Mouse (Mus musculus) kidney, adult 10 weeks (tissue): ENCODE results near the gene Ogg1. TPM values are rescaled to one million over a fixed set of nuclear protein-coding genes. Genes with fewer than 3 reads are reported as not detected.

Source experiments
- polyA plus RNA-seq: library from polyadenylated mRNA; stranded (reverse); fragments of 350-450 nt; fragmentation: Illumina TruSeq; extraction: RNeasy Lipid Tissue Mini Kit (QIAGEN cat#74804); gene quantifications from one replicate; pipeline ENCODE4 v1.2.3, GENCODE M21; 2014; ENCODE audit warnings: low read depth, low replicate concordance

Gene Ogg1
- 1.6 TPM for polyA plus RNA-seq

DNA sequence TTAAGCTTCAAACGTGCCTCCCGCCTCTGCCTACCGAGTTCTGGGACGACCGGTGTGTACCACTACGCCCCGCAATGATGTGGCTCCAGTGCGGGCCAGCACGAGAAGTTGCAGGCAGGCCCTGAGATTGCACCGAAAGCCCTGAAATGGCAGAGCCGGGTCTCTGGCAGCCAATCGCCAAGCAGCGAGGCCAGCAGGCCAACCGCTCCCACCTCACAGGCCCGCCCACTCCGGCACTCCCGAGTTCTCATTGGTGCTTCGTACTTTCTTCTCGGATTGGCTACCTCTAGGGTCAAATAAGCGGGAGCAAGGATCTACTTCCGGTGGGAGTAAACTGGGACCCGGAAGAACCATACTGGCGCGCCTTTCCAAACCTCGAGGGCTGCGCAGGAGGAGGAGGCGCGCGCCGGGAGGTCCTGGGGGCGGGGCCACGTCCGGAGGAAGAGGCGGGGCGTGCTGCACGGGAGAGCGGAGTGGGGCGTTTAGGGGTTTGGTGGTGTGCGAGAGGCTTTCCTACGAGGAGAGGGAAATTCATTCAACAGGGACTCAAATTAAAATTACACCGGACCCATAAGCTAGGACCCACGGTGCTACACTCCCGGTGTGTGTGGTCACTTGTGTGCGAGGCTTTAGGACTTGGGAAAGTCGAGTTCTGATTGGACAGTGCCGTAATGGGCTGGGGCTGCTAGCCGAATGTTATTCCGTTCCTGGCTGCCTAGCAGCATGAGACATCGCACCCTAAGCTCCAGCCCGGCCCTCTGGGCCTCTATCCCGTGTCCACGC lies at the start of gene Ogg1:
Ogg1 (plus strand) TSS at position 440 of the 783 bp plus-strand sequence.

DNA sequence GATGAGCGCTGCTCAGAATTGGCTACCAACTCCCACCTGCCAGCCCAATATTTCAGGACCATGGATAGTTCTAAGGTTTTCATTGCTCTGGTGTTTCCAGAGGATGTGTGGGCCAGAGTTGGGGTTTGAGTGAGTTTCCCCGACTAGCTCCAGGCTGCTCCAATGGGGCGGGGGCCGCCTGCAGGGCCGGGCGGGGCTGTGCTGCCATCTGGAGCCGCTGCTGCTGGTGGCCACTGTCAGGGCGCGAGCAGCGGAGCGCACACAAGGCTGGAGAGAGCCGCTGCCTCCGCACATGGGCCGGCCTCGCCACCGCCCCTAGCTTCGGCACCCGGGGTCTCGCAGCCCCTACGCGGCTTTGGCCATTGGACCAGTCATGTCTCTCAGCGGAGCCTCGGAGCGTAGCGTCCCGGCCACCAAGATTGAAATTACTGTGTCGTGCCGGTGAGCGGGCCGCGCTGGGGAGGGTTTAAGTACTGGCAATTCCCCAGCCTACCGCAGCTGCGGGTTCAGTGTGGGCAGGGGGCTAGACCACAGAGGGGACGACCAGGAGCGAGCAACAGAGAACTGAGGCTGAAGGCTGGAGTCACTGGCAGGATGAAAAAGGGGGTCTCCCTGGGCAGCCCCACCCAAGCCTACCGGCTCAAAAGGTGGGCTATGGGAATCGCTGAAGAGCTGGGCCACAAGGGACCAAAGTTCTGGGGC lies 44.5 kb upstream of the Ogg1 start, which contains the start of gene Cpne9:
Cpne9 (plus strand) TSS at position 207 of the 702 bp plus-strand sequence.

DNA sequence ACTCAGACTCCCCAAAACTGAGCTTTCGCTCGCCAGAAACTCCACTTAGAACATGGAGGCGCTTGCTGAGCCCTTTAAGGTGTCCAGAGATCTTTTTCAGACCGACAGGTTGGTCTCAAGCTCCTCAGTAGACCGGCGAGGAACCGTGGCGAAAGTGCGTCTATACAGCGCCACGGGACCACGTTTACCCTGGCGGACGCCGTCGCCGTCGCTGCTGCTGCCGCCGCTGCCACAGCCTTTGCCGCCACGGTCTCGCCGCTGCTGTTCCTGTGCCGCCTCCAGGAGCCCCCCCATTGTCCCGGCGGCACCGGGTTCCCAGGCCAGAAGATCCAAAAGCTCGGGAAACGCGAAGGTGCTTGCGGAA lies 19.8 kb upstream of the Ogg1 start, which contains the start of gene Brpf1:
Brpf1 (plus strand) TSS at position 152 of the 364 bp plus-strand sequence.

DNA sequence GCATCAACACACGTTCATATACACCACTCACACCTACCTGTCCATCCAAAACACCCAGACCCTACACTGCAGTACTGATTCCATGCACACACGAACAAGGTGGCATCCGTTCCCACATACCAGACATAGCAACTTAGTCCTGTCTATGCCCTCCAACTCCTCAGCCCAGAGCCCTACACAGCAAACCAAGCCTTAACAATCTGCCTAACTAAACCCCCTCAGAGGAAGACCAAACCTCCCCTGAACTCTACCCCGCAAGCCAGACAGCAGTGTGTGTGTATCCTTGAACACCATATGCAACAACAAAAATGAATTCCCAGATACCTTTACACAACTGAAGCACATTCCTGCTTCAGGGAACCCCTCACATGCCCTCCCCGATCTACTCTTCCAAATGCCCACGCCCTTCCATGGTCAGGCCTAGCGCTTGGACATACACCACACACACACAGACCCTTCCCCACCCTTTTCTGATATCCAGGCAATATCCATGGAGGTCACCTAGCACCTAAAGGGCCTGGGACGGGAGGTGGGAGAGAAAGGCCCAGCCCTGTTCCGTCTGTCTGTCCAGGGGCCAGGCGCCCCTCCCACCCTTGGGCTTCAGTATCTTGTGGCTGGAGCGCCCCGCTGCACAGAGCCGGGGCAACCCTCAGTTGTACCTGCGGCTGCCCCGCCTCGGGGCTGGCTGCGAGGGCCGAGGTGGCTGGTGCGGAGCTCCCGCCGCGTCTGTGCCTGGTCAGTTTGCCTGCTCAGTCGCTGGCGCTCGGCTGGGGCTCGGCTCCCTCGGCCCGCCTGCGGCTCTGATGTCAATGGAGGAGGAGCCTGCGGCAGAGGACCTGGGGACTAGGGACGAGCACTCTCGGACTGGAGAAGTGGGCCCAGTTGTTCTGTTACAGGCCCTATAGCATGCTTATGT lies 16.7 kb downstream of the Ogg1 start, which contains the start of gene Camk1:
Camk1 (minus strand) TSS at position 808 of the 916 bp plus-strand sequence.

DNA sequence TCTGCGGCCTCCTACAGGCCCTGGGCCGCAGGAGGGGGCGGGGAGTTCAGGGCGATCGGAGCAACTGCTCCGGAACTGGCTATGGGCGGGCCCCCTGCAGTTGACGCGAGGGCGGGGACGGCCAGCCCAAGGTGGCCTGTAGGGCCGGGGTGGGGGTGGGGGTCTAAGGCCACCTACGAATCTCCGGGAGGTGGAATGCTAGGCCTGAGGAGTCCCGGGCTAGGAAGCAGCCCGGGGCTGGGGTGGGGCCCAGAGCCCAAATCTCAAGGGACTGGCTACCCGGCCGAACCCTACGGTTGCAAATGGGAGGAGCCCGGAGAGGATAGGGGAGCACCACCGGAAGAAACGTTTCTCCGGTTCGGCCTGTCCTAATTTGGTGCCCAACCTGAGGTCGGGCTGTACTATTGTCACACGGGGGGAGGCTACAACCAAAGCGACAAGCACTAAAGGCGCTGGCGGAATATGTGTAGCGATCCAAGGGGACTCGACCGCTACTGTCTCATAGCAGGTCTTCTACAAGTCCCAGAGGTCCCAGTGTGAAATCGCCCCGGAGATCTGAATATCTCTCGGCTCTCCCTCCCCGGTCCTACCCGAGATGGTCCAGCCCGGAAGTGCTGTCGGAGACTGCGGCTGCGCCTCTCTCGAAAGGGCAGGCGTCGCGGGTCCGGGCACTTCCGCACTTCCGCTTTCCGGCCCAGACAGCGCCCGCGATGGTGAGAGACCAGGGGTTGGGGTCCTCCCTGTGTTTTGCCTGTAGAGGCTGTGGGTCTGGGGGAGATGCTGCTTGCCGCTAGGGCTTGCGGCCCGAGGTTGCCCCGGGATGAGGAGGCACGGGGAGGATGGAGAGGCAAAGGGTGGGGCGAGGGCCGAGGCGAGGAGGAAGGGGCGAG lies 51.0 kb downstream of the Ogg1 start, which contains the start of the genes Tada3 and Arpc4:
Tada3 (minus strand) TSS at position 388 of the 890 bp plus-strand sequence.
Arpc4 (plus strand) TSS at position 620 of the 890 bp plus-strand sequence.

Other genes starting within 250 kb of the Ogg1 start
- gene Setd5, start 249.6 kb upstream of the Ogg1 start, polyA plus RNA-seq, result 47.8 TPM
- not detected for gene Lhfpl4, start 131.6 kb upstream of the Ogg1 start, polyA plus RNA-seq
- gene Mtmr14, start 89.1 kb upstream of the Ogg1 start, polyA plus RNA-seq, result 20.5 TPM
- not detected for gene Cpne9, start 44.7 kb upstream of the Ogg1 start, polyA plus RNA-seq
- gene Brpf1, start 19.8 kb upstream of the Ogg1 start, polyA plus RNA-seq, result 2.6 TPM
- 22.2 TPM for gene Camk1, start 17.0 kb downstream of the Ogg1 start, polyA plus RNA-seq
- gene Tada3, start 50.9 kb downstream of the Ogg1 start, polyA plus RNA-seq, result 1.4 TPM
- gene Arpc4, start 51.1 kb downstream of the Ogg1 start, polyA plus RNA-seq, result 127 TPM
- gene Ttll3, start 62.3 kb downstream of the Ogg1 start, polyA plus RNA-seq, result 0.32 TPM
- gene Rpusd3, start 92.4 kb downstream of the Ogg1 start, polyA plus RNA-seq, result 0.69 TPM
- 0.24 TPM for gene Cidec, start 108.8 kb downstream of the Ogg1 start, polyA plus RNA-seq
- gene Jagn1, start 115.6 kb downstream of the Ogg1 start, polyA plus RNA-seq, result 29.4 TPM
- 4.5 TPM for gene Il17re, start 131.5 kb downstream of the Ogg1 start, polyA plus RNA-seq
- 6.2 TPM for gene Il17rc, start 144.5 kb downstream of the Ogg1 start, polyA plus RNA-seq
- gene Creld1, start 156.3 kb downstream of the Ogg1 start, polyA plus RNA-seq, result 1.5 TPM
- not detected for gene Prrt3, start 175.0 kb downstream of the Ogg1 start, polyA plus RNA-seq
- gene Emc3, start 204.7 kb downstream of the Ogg1 start, polyA plus RNA-seq, result 92.6 TPM
- gene Fancd2, start 204.7 kb downstream of the Ogg1 start, polyA plus RNA-seq, result 0.16 TPM